Mouse (Mus musculus) small intestine, adult 2 months (tissue): ENCODE measurements around the gene Tuba3a.

ENCODE experiments used
- CTCF ChIP-seq: fragments of 200-500 bp; IDR thresholded peaks from 2 replicates; pipeline ENCODE4 v1.5.1; 2012; ENCODE audit warnings: low read depth, mild to moderate bottlenecking, control low read depth, inconsistent platforms, low read length, moderate library complexity, mixed read lengths; ENCODE audit not compliant: insufficient replicate concordance, insufficient read length; ENCODE audit errors: extremely low read depth
- POLR2A ChIP-seq: fragments of 200-500 bp; IDR thresholded peaks from 2 replicates; pipeline ENCODE4 v1.6.1; 2012; ENCODE audit warnings: low read depth, mild to moderate bottlenecking, control low read depth, inconsistent platforms, low read length, moderate library complexity

DNA sequence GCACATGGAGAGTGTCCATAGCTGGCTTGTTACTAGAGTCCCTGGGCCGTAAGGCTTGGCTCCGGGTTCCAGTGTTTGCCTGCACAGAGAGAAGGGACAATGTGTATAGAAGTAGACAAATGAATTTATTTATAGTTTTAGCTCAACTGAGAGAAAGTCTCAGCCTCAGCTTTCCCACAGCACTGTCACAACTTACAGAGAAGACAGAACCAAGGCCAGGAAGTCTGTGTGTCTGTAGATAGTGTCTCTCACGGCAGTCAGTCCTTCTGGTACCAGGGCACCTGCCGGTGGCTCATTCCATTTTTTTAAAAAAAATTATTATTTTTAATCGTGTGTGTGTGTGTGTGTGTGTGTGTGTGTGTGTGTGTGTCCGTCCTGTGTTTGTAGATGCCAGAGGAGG is 53.3 kb downstream of the Tuba3a start:
- TF ChIP-seq CTCF (no peak), POLR2A (no peak)
